Mouse (Mus musculus): ENCODE results near the gene Eif1ad.
"Not testable (repeated sequence)": the region's sequence is repeated elsewhere in the genome, so short reads cannot be mapped to it uniquely, and the experiment has no call there.

Eif1ad gene

GRCm38 (mm10) chr19:5366175-5367052 is at the start of gene Eif1ad:
TSS of gene Eif1ad (plus strand) at chr19:5366741.
- DNase-seq (ENCODE audit: low read depth, low spot score): peak; percentile 97

- DNase-seq (ENCODE audit: low read depth, low spot score): no peak
Observed at GRCm38 (mm10) chr19:5323801-5324200, 42.7 kb upstream of the Eif1ad start.

- no peak for DNase-seq (ENCODE audit: low read depth, low spot score)
Observed at GRCm38 (mm10) chr19:5327970-5328369, 38.6 kb upstream of the Eif1ad start.

- no peak for DNase-seq (ENCODE audit: low read depth, low spot score)
Observed at GRCm38 (mm10) chr19:5334741-5335140, 31.8 kb upstream of the Eif1ad start.

GRCm38 (mm10) chr19:5335441-5335840 is 31.1 kb upstream of the Eif1ad start, which contains the start of gene Catsper1:
TSS of gene Catsper1 (plus strand) at chr19:5335741.
- DNase-seq (ENCODE audit: low read depth, low spot score): no peak

- DNase-seq (ENCODE audit: low read depth, low spot score): peak; percentile 77
Observed at GRCm38 (mm10) chr19:5337975-5338374, 28.6 kb upstream of the Eif1ad start.

- DNase-seq (ENCODE audit: low read depth, low spot score): no peak
Observed at GRCm38 (mm10) chr19:5341360-5341759, 25.2 kb upstream of the Eif1ad start.

- no peak for DNase-seq (ENCODE audit: low read depth, low spot score)
Observed at GRCm38 (mm10) chr19:5345297-5346131, 21.0 kb upstream of the Eif1ad start.

GRCm38 (mm10) chr19:5348064-5348463 is 18.5 kb upstream of the Eif1ad start:
- DNase-seq (ENCODE audit: low read depth, low spot score): no peak

- peak; percentile 20 for DNase-seq (ENCODE audit: low read depth, low spot score)
Observed at GRCm38 (mm10) chr19:5348526-5349501, 17.7 kb upstream of the Eif1ad start.

GRCm38 (mm10) chr19:5349502-5349873 is 17.1 kb upstream of the Eif1ad start, which contains the start of gene Cst6:
TSS of gene Cst6 (minus strand) at chr19:5349574.
- not testable (repeated sequence) for DNase-seq (ENCODE audit: low read depth, low spot score)

GRCm38 (mm10) chr19:5353609-5354008 is 12.9 kb upstream of the Eif1ad start:
- no peak for DNase-seq (ENCODE audit: low read depth, low spot score)

GRCm38 (mm10) chr19:5356080-5356479 is 10.5 kb upstream of the Eif1ad start:
- no peak for DNase-seq (ENCODE audit: low read depth, low spot score)

- DNase-seq (ENCODE audit: low read depth, low spot score): no peak
Observed at GRCm38 (mm10) chr19:5362186-5362585, 4.4 kb upstream of the Eif1ad start.

GRCm38 (mm10) chr19:5364124-5364523 is 2.4 kb upstream of the Eif1ad start:
- DNase-seq (ENCODE audit: low read depth, low spot score): no peak

- DNase-seq (ENCODE audit: low read depth, low spot score): no peak
Observed at GRCm38 (mm10) chr19:5365751-5366150, 790 bp upstream of the Eif1ad start.

- no peak for DNase-seq (ENCODE audit: low read depth, low spot score)
Observed at GRCm38 (mm10) chr19:5367053-5367359, 465 bp downstream of the Eif1ad start, which contains the start of gene Banf1. TSS of gene Banf1 (minus strand) at chr19:5367168.

- no peak for DNase-seq (ENCODE audit: low read depth, low spot score)
Observed at GRCm38 (mm10) chr19:5367455-5367854, 914 bp downstream of the Eif1ad start.

GRCm38 (mm10) chr19:5370932-5371331 is 4.4 kb downstream of the Eif1ad start:
- no peak for DNase-seq (ENCODE audit: low read depth, low spot score)

- DNase-seq (ENCODE audit: low read depth, low spot score): no peak
Observed at GRCm38 (mm10) chr19:5372724-5373123, 6.2 kb downstream of the Eif1ad start.

GRCm38 (mm10) chr19:5374177-5374576 is 7.6 kb downstream of the Eif1ad start:
- no peak for DNase-seq (ENCODE audit: low read depth, low spot score)

Measured in forelimb bud, embryonic 11.5 days (tissue).